Mouse (Mus musculus) MEL (cell line): ENCODE results near the gene Smarca2. TPM values are rescaled to one million over a fixed set of nuclear protein-coding genes. Genes with fewer than 3 reads are reported as not detected.
A peak's percentile ranks its signal among the peaks of the same experiment; 100 is the strongest.

ENCODE experiments used
- DNase-seq: peaks from one replicate; pipeline ENCODE4 v3.0.0; 2011; ENCODE audit warnings: low read depth, low spot score
- H3K27ac ChIP-seq: 2 replicates; pipeline ENCODE4 v1.5.1; 2012; ENCODE audit warnings: low read depth, mild to moderate bottlenecking, control low read depth, low read length, moderate library complexity; ENCODE audit not compliant: control insufficient read depth
- H3K27me3 ChIP-seq, 2 experiments: fragments of 150-350 bp in 1 of 2; sonication (generic) in 1 of 2; 2 replicates each; pipeline ENCODE4 v1.6.1; 2012; ENCODE audit warnings: low read length in 2 of 2, mild to moderate bottlenecking in 2 of 2, improper control_type of control experiment in 1 of 2, moderate library complexity in 1 of 2; ENCODE audit not compliant: insufficient read depth in 2 of 2, control insufficient read depth in 1 of 2
- H3K36me3 ChIP-seq, 2 experiments: 2 replicates each; pipeline ENCODE4 v1.6.1; 2012 to 2014; ENCODE audit warnings: low read length in 2 of 2, improper control_type of control experiment in 1 of 2, inconsistent platforms in 1 of 2, mild to moderate bottlenecking in 1 of 2; ENCODE audit not compliant: insufficient read depth in 2 of 2, control insufficient read depth in 1 of 2
- H3K4me1 ChIP-seq, 2 experiments: fragments of 150-350 bp in 1 of 2; sonication (generic) in 1 of 2; 2 replicates each; pipeline ENCODE4 v1.6.1; 2012; ENCODE audit warnings: low read length in 2 of 2, improper control_type of control experiment in 1 of 2, mild to moderate bottlenecking in 1 of 2; ENCODE audit not compliant: insufficient read depth in 2 of 2, control insufficient read depth in 1 of 2
- H3K4me3 ChIP-seq, 2 experiments: fragments of 150-350 bp in 1 of 2; sonication (generic) in 1 of 2; 2 replicates each; pipeline ENCODE4 v1.5.1; 2012; ENCODE audit warnings: low read depth in 2 of 2, low read length in 2 of 2, mild to moderate bottlenecking in 2 of 2, moderate library complexity in 2 of 2, control low read depth in 1 of 2, improper control_type of control experiment in 1 of 2; ENCODE audit not compliant: control insufficient read depth in 1 of 2, insufficient read depth in 1 of 2
- H3K79me2 ChIP-seq: 2 replicates; pipeline ENCODE4 v1.6.1; 2012; ENCODE audit warnings: mild to moderate bottlenecking, low read length, moderate library complexity; ENCODE audit not compliant: control insufficient read depth, poor library complexity, insufficient read depth
- H3K9ac ChIP-seq: 2 replicates; pipeline ENCODE4 v1.6.1; 2012; ENCODE audit warnings: low read depth, mild to moderate bottlenecking, control low read depth, low read length, moderate library complexity; ENCODE audit not compliant: control insufficient read depth, poor library complexity, severe bottlenecking
- H3K9me3 ChIP-seq: fragments of 150-350 bp; sonication (generic); replicated peaks from 2 replicates; pipeline ENCODE4 v1.6.1; 2012; ENCODE audit warnings: mild to moderate bottlenecking, low read length, improper control_type of control experiment, moderate library complexity; ENCODE audit not compliant: insufficient read depth
- CHD1 ChIP-seq: IDR thresholded peaks from 2 replicates; pipeline ENCODE4 v1.6.1; 2012; ENCODE audit warnings: low read depth, mild to moderate bottlenecking, inconsistent platforms, low read length, improper control_type of control experiment
- CTCF ChIP-seq, 3 experiments: IDR thresholded peaks in 2 of 3; conservative IDR thresholded peaks in 1 of 3; 2 replicates each; pipeline ENCODE4 v1.5.1; 2011 to 2012; ENCODE audit warnings: low read length in 3 of 3, low read depth in 2 of 3, mild to moderate bottlenecking in 2 of 3, improper control_type of control experiment in 1 of 3, inconsistent platforms in 1 of 3, mixed read lengths in 1 of 3, moderate library complexity in 1 of 3; ENCODE audit not compliant: control insufficient read depth in 1 of 3, insufficient read depth in 1 of 3, poor library complexity in 1 of 3, severe bottlenecking in 1 of 3
- E2F4 ChIP-seq: IDR thresholded peaks from 2 replicates; pipeline ENCODE4 v1.6.1; 2011; ENCODE audit warnings: low read depth, low read length, improper control_type of control experiment, borderline replicate concordance
- ELF1 ChIP-seq: IDR thresholded peaks from 2 replicates; pipeline ENCODE4 v1.6.1; 2014; ENCODE audit warnings: low read depth, mild to moderate bottlenecking, inconsistent platforms, low read length, improper control_type of control experiment, moderate library complexity
- EP300 ChIP-seq, 2 experiments: IDR thresholded peaks; 2 replicates each; pipeline ENCODE4 v1.6.1; 2011; ENCODE audit warnings: improper control_type of control experiment in 2 of 2, low read length in 2 of 2, low read depth in 1 of 2, mild to moderate bottlenecking in 1 of 2
- GABPA ChIP-seq: IDR thresholded peaks from 2 replicates; pipeline ENCODE4 v1.6.1; 2012; ENCODE audit warnings: low read depth, mild to moderate bottlenecking, inconsistent platforms, low read length, improper control_type of control experiment, moderate library complexity
- GATA1 ChIP-seq: IDR thresholded peaks from 2 replicates; pipeline ENCODE4 v1.6.1; 2011; ENCODE audit warnings: low read depth, low read length, improper control_type of control experiment
- HCFC1 ChIP-seq: IDR thresholded peaks from 2 replicates; pipeline ENCODE4 v1.6.1; 2012; ENCODE audit warnings: low read depth, mild to moderate bottlenecking, inconsistent platforms, low read length, improper control_type of control experiment, moderate library complexity
- KAT2A ChIP-seq: conservative IDR thresholded peaks from 2 replicates; pipeline ENCODE4 v1.6.1; 2012; ENCODE audit warnings: low read depth, low read length, improper control_type of control experiment, inconsistent platforms
- MAFK ChIP-seq: IDR thresholded peaks from 2 replicates; pipeline ENCODE4 v1.6.1; 2011; ENCODE audit warnings: low read depth, mild to moderate bottlenecking, low read length, improper control_type of control experiment, borderline replicate concordance
- MAX ChIP-seq: IDR thresholded peaks from 2 replicates; pipeline ENCODE4 v1.6.1; 2011; ENCODE audit warnings: low read length, improper control_type of control experiment
- MAZ ChIP-seq: IDR thresholded peaks from 2 replicates; pipeline ENCODE4 v1.6.1; 2012; ENCODE audit warnings: low read depth, mild to moderate bottlenecking, inconsistent platforms, low read length, improper control_type of control experiment
- MEF2A ChIP-seq: IDR thresholded peaks from 2 replicates; pipeline ENCODE4 v1.6.1; 2014; ENCODE audit warnings: low read depth, mild to moderate bottlenecking, inconsistent platforms, low read length, improper control_type of control experiment; ENCODE audit not compliant: poor library complexity, insufficient replicate concordance, severe bottlenecking; ENCODE audit errors: extremely low read depth
- MXI1 ChIP-seq: IDR thresholded peaks from 2 replicates; pipeline ENCODE4 v1.6.1; 2011; ENCODE audit warnings: mild to moderate bottlenecking, low read depth, low read length, improper control_type of control experiment
- MYC ChIP-seq: IDR thresholded peaks from 2 replicates; pipeline ENCODE4 v1.6.1; 2011; ENCODE audit warnings: low read depth, mild to moderate bottlenecking, low read length, improper control_type of control experiment, moderate library complexity
- NELFE ChIP-seq: IDR thresholded peaks from 2 replicates; pipeline ENCODE4 v1.6.1; 2011; ENCODE audit warnings: low read depth, low read length, improper control_type of control experiment
- NRF1 ChIP-seq: IDR thresholded peaks from 2 replicates; pipeline ENCODE4 v1.6.1; 2014; ENCODE audit warnings: low read depth, mild to moderate bottlenecking, inconsistent platforms, low read length, improper control_type of control experiment, moderate library complexity; ENCODE audit not compliant: poor library complexity, insufficient read depth, severe bottlenecking
- POLR2A ChIP-seq, 2 experiments: IDR thresholded peaks; 2 replicates each; pipeline ENCODE4 v1.6.1; 2011 to 2012; ENCODE audit warnings: low read length in 2 of 2, mild to moderate bottlenecking in 2 of 2, control low read depth in 1 of 2, improper control_type of control experiment in 1 of 2, low read depth in 1 of 2, moderate library complexity in 1 of 2; ENCODE audit not compliant: control insufficient read depth in 1 of 2, insufficient read depth in 1 of 2, poor library complexity in 1 of 2
- POLR2AphosphoS2 ChIP-seq: IDR thresholded peaks from 2 replicates; pipeline ENCODE4 v1.6.1; 2011; ENCODE audit warnings: low read length, improper control_type of control experiment
- POLR2AphosphoS5 ChIP-seq: IDR thresholded peaks from 2 replicates; pipeline ENCODE4 v1.6.1; 2012; ENCODE audit warnings: low read depth, borderline replicate concordance, mild to moderate bottlenecking, inconsistent platforms, low read length, moderate library complexity, mixed read lengths
- RAD21 ChIP-seq: IDR thresholded peaks from 2 replicates; pipeline ENCODE4 v1.6.1; 2011; ENCODE audit warnings: mild to moderate bottlenecking, low read depth, low read length, improper control_type of control experiment
- RCOR1 ChIP-seq: IDR thresholded peaks from 2 replicates; pipeline ENCODE4 v1.6.1; 2012; ENCODE audit warnings: low read depth, mild to moderate bottlenecking, inconsistent platforms, low read length, improper control_type of control experiment
- SIN3A ChIP-seq: IDR thresholded peaks from 2 replicates; pipeline ENCODE4 v1.6.1; 2012; ENCODE audit warnings: low read length, improper control_type of control experiment, inconsistent platforms
- SMC3 ChIP-seq: IDR thresholded peaks from 2 replicates; pipeline ENCODE4 v1.6.1; 2011; ENCODE audit warnings: low read depth, low read length, improper control_type of control experiment
- TAL1 ChIP-seq: IDR thresholded peaks from 2 replicates; pipeline ENCODE4 v1.6.1; 2012; ENCODE audit warnings: mild to moderate bottlenecking, inconsistent platforms, low read length, moderate library complexity, mixed read lengths
- TBP ChIP-seq: IDR thresholded peaks from 2 replicates; pipeline ENCODE4 v1.8.0; 2011; ENCODE audit warnings: low read depth, low read length, improper control_type of control experiment
- TCF12 ChIP-seq: IDR thresholded peaks from 2 replicates; pipeline ENCODE4 v1.6.1; 2014; ENCODE audit warnings: low read depth, mild to moderate bottlenecking, inconsistent platforms, low read length, improper control_type of control experiment, moderate library complexity
- UBTF ChIP-seq: IDR thresholded peaks from 2 replicates; pipeline ENCODE4 v1.6.1; 2012; ENCODE audit warnings: low read depth, mild to moderate bottlenecking, inconsistent platforms, low read length, improper control_type of control experiment, moderate library complexity, borderline replicate concordance; ENCODE audit not compliant: insufficient read depth
- USF1 ChIP-seq: IDR thresholded peaks from 2 replicates; pipeline ENCODE4 v1.6.1; 2014; ENCODE audit warnings: low read depth, mild to moderate bottlenecking, inconsistent platforms, low read length, improper control_type of control experiment, moderate library complexity
- USF2 ChIP-seq, 2 experiments: IDR thresholded peaks; 2 replicates each; pipeline ENCODE4 v1.6.1; 2011 to 2012; ENCODE audit warnings: improper control_type of control experiment in 2 of 2, low read length in 2 of 2, borderline replicate concordance in 1 of 2, inconsistent platforms in 1 of 2, low read depth in 1 of 2, mild to moderate bottlenecking in 1 of 2; ENCODE audit not compliant: insufficient read depth in 1 of 2
- ZC3H11A ChIP-seq: IDR thresholded peaks from 2 replicates; pipeline ENCODE4 v1.6.1; 2012; ENCODE audit warnings: low read depth, mild to moderate bottlenecking, inconsistent platforms, low read length, improper control_type of control experiment
- ZKSCAN1 ChIP-seq: IDR thresholded peaks from 2 replicates; pipeline ENCODE4 v1.6.1; 2012; ENCODE audit warnings: low read depth, mild to moderate bottlenecking, inconsistent platforms, low read length, improper control_type of control experiment, moderate library complexity
- ZMIZ1 ChIP-seq: IDR thresholded peaks from 2 replicates; pipeline ENCODE4 v1.6.1; 2012; ENCODE audit warnings: low read depth, mild to moderate bottlenecking, inconsistent platforms, low read length, improper control_type of control experiment, moderate library complexity
- ZNF384 ChIP-seq: IDR thresholded peaks from 2 replicates; pipeline ENCODE4 v1.6.1; 2012; ENCODE audit warnings: low read depth, mild to moderate bottlenecking, inconsistent platforms, low read length, improper control_type of control experiment
- polyA plus RNA-seq, 2 experiments: library from polyadenylated mRNA; stranded (reverse) in 1 of 2; unstranded in 1 of 2; fragments of >175 nt in 1 of 2; fragments of >200 nt in 1 of 2; gene quantifications; 2 replicates each; pipeline versions ENCODE4 v1.2.1 to v1.2.4; 2012; ENCODE audit warnings: low replicate concordance in 2 of 2, low read depth in 1 of 2; ENCODE audit not compliant: insufficient read length in 2 of 2, insufficient read depth in 1 of 2, missing spikeins in 1 of 2
- total RNA-seq: library from RNA; depleted of rRNA; stranded (reverse); fragments of 300-350 nt; gene quantifications from 2 replicates; pipeline ENCODE4 v1.2.3, GENCODE M21; 2012

Gene Smarca2
- total and polyA plus RNA-seq, 3 experiments = 6.6 to 23.2 TPM; not detected in 1

DNA sequence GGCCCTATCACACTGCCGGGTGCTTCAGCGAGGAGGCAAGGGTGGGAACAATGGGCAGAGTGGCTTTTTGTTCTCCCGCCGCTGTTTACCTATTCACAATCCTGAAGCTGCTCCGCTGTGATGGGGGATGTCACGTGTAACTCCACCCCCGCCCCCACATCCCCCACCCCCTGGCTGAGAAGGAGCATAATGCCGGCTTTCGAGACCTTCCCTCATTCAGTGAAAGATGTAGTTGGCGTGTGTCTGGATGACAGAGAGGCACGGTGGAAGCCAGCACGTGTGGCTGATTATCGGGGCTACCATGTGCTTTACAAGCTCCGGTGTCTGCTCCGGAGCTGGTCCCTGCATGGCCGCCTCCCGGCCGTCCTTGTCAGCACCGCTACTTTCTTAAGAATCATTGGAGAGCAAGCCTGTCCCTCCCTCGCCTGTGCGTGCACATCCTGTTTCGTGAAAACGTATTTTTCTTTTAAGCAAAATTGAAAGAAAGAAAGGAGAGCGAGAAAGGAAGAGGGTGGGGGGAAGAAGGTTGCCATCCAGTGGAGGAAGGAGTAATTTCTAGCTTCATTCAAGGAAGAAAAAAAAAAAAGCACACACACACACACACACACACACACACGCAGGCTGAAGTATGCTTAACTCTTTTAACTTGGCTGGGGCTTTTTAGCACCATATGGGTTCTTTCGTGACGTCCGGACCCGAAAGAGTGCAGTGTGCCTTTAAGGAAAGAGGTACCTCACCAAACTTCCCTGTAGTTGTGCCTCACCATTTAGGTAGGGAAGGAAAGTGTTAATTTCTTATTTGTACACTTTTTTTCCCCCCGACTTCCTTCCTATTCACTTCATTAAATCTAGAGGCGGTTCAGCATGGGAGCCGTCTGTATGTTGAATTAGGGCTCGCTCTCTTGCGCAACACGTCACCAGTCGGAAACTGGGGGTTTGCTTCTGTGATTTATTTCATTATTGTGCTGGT is 143.0 kb downstream of the Smarca2 start:
- Histone ChIP-seq H3K36me3 (no peaks in the 10 kb centered on the region), H3K27ac (peak overlapping the region; percentile 91), H3K4me3 (peak overlapping the region; percentile 68 to 73), H3K9me3 (no peaks in the 10 kb centered on the region), H3K9ac (peak overlapping the region; percentile 84), H3K79me2 (peaks cover 2% of the 10 kb centered on the region; the same call in 1 of the 2 replicates), H3K27me3 (no peaks in the 10 kb centered on the region), H3K4me1 (peaks cover 0 to 2% of the 10 kb centered on the region in 2 experiments; a peak in 1 of 4 replicates)
- DNase-seq = peak; percentile 93
- TF ChIP-seq ZNF384 = peak; percentile 97
- TF ChIP-seq UBTF = no peak
- peak; percentile 16 for TF ChIP-seq MAZ
- no peak for TF ChIP-seq KAT2A
- TF ChIP-seq ZKSCAN1 = no peak
- TF ChIP-seq POLR2A (IDR thresholded peaks at IDR 0.05; ENCODE audit: control insufficient read depth in 1 of 2, insufficient read depth in 1 of 2, low read depth in 1 of 2, low read length in 2 of 2, poor library complexity in 1 of 2) = peak; percentile 50 to 67; a peak in 2 of 4 replicates
- peak; percentile 12; the same call in 1 of the 2 replicates for TF ChIP-seq CHD1
- peak; percentile 24 for TF ChIP-seq RAD21
- peak; percentile 76; the same call in 1 of the 2 replicates for TF ChIP-seq TBP
- 0 out of 2 replicates have a peak, but pooled peaks have one; percentile 44 for TF ChIP-seq POLR2AphosphoS2
- peak; percentile 91 for TF ChIP-seq MAX
- no peak for TF ChIP-seq POLR2AphosphoS5
- no peak for TF ChIP-seq ZMIZ1
- TF ChIP-seq TAL1 = no peak
- peak in 1 of 2 experiments; percentile 26; a peak in 1 of 4 replicates for TF ChIP-seq EP300 (IDR thresholded peaks at IDR 0.05; ENCODE audit: low read depth in 1 of 2, low read length in 2 of 2)
- no peak for TF ChIP-seq TCF12
- no peak for TF ChIP-seq NRF1
- TF ChIP-seq NELFE = peak; percentile 39; the same call in 1 of the 2 replicates
- TF ChIP-seq MYC = peak; percentile 93
- TF ChIP-seq USF1 = peak; percentile 51; the same call in 1 of the 2 replicates
- no peak for TF ChIP-seq SMC3
- TF ChIP-seq SIN3A = peak; percentile 94
- no peak for TF ChIP-seq ZC3H11A
- no peak for TF ChIP-seq ELF1
- peak; percentile 98 for TF ChIP-seq MXI1
- no peak for TF ChIP-seq MEF2A
- no peak for TF ChIP-seq RCOR1
- TF ChIP-seq E2F4 = no peak
- no peak for TF ChIP-seq GABPA
- peak; percentile 69 for TF ChIP-seq HCFC1
- no peak for TF ChIP-seq USF2 (IDR thresholded peaks at IDR 0.05; ENCODE audit: borderline replicate concordance in 1 of 2, insufficient read depth in 1 of 2, low read depth in 1 of 2, low read length in 2 of 2)
- no peak for TF ChIP-seq MAFK
- no peak for TF ChIP-seq GATA1
- peak in 2 of 3 experiments; percentile 20 to 50; a peak in 3 of 6 replicates for TF ChIP-seq CTCF (IDR thresholded peaks at IDR 0.05 in 2 of 3, conservative IDR thresholded peaks at IDR 0.05 in 1 of 3; ENCODE audit: control insufficient read depth in 1 of 3, insufficient read depth in 1 of 3, low read depth in 2 of 3, low read length in 3 of 3, poor library complexity in 1 of 3, severe bottlenecking in 1 of 3)
